Mouse (Mus musculus): Measurements from ENCODE around the gene Coro2a. TPM values are rescaled to one million over a fixed set of nuclear protein-coding genes. Genes with fewer than 3 reads are reported as not detected.

Gene Coro2a
- polyA plus RNA-seq, 1 experiment from 2014 or later, result 10.8 TPM

DNA sequence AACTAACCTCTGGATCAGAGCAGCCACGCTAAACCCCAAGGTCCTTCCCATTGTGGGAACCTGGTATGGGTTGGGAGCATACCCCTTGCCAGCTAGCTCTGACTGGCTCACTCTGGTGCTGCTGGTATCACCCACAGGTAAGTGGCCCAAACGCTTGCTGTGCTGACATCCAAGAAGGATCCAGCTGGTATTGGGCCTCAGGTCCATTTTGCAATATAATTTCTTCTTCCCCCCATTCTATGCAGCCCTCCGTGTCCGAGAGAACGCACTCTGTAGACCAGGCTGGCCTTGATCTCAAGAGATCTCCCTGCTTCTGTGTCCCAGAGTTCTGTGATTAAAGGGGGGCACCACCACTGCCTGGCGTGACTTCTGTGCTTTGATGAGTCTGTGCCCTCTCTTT, 108.9 kb downstream of the Coro2a start:
- ATAC-seq (ENCODE audit: insufficient number of reproducible peaks, insufficient read depth, low FRiP score, low read depth), result no peak
- WGBS, result 94% methylated on average over 6 of the region's 6 CpGs
- Histone ChIP-seq H3K4me1 (ENCODE audit: control insufficient read depth, insufficient read depth, low read length) (peaks cover 5% of the 10 kb centered on the region; the same call in 1 of the 2 replicates), H3K27ac (ENCODE audit: low read length) (no peak overlapping the region), H3K4me3 (ENCODE audit: low read depth, low read length) (no peak overlapping the region), H3K9ac (replicated peaks; ENCODE audit: low read depth, low read length) (no peak overlapping the region), H3K9me3 (ENCODE audit: control insufficient read depth, low read depth, low read length) (no peaks in the 10 kb centered on the region), H3K36me3 (ENCODE audit: control insufficient read depth, insufficient read depth, low read length) (peaks cover 25% of the 10 kb centered on the region), H3K4me2 (replicated peaks; ENCODE audit: low read depth, low read length) (no peak overlapping the region), H3K27me3 (ENCODE audit: control insufficient read depth, insufficient read depth, low read length) (no peaks in the 10 kb centered on the region)

DNA sequence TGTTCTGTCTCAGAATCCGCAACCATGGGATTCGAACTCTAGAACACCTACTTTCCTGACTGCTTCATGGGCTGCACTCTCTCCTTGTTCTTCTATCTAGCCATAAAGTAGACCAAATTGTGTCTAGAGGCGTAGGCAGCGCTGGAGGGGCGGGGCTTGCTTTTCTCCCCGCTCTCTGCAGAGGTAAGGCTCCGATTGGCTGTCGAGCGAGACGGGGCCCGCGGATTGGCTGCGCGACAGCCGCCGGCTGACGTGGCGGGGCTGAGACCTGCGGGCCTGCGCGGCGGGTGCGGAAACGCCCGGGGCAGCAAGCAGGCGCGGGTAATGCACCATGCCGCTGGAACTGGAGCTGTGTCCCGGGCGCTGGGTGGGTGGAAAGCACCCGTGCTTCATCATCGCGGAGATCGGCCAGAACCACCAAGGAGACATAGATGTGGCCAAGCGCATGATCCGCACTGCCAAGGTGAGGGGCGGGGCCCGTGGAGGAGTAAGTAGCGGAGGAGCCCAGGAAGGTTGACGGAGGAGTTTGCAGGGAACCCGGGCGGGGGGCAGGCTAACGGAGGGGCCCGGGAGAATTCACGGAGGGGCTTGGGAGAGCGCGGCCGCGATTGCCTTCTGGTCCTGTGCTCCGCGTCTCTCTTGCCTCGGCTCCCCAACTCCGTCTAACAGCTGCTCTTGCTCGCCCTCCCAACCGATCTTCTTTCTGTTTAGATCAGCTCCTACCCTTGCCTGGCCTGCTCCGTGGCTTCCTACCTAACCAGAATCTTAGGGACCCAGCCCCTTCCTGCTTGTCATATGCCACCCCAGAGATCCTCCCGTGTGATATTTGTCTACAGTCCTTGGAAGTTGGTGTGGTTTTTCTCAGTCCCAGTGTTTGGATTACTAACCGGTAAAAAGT, 112.7 kb downstream of the Coro2a start, which contains the start of gene Nans:
TSS of gene Nans (plus strand) at position 221 of the 898 bp plus-strand sequence.
- H3K4me3 ChIP-seq (ENCODE audit: low read depth, low read length), result peak within 1 kb of the TSS; percentile 81
- H3K27ac ChIP-seq (ENCODE audit: low read length), result peak within 1 kb of the TSS; percentile 72
- WGBS, result under 1% methylated on average over 58 of the region's 58 CpGs
- H3K27me3 ChIP-seq (ENCODE audit: control insufficient read depth, insufficient read depth, low read length), result no peaks in the 10 kb centered on the region; the same call in 1 of the 2 replicates
- peaks cover 9% of the 10 kb centered on the region; the same call in 1 of the 2 replicates for H3K4me1 ChIP-seq (ENCODE audit: control insufficient read depth, insufficient read depth, low read length)
- peak; percentile 97 for ATAC-seq (ENCODE audit: insufficient number of reproducible peaks, insufficient read depth, low FRiP score, low read depth)
- no peaks in the 10 kb centered on the region for H3K9me3 ChIP-seq (ENCODE audit: control insufficient read depth, low read depth, low read length)
- peaks cover 16% of the 10 kb centered on the region; the same call in 1 of the 2 replicates for H3K36me3 ChIP-seq (ENCODE audit: control insufficient read depth, insufficient read depth, low read length)
- peak within 1 kb of the TSS; percentile 76 for H3K4me2 ChIP-seq (replicated peaks; ENCODE audit: low read depth, low read length)
- H3K9ac ChIP-seq (replicated peaks; ENCODE audit: low read depth, low read length), result peak within 1 kb of the TSS; percentile 61

DNA sequence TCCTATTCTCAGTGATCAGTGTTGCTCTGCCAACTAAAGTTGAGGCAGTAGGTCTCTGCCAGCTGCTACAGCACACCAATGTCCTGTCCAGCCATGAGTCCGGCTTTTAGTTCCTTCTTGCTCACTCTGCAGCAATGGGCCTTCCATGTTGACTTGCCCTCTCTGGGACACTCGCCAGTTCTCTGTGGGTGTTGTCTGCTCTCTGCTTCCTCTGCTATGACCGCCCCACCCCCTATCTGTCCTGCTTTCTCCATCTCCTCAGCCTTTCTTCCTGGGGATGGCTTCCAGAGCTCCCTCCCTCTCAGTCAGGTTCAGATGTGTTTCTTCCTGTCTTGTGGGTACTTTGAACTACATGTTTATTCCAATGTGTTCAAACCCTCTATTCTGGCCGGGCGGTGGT, 114.7 kb downstream of the Coro2a start:
- no peak for ATAC-seq (ENCODE audit: insufficient number of reproducible peaks, insufficient read depth, low FRiP score, low read depth)
- peaks cover 9% of the 10 kb centered on the region; the same call in 1 of the 2 replicates for H3K4me1 ChIP-seq (ENCODE audit: control insufficient read depth, insufficient read depth, low read length)
- 86% methylated on average over 5 of the region's 5 CpGs for whole genome bisulfite sequencing

More for the DNA sequence above, 114.7 kb downstream of the Coro2a start:
- H3K27me3 ChIP-seq (ENCODE audit: control insufficient read depth, insufficient read depth, low read length), result no peaks in the 10 kb centered on the region; the same call in 1 of the 2 replicates
- H3K36me3 ChIP-seq (ENCODE audit: control insufficient read depth, insufficient read depth, low read length), result no peaks in the 10 kb centered on the region
- no peaks in the 10 kb centered on the region for H3K9me3 ChIP-seq (ENCODE audit: control insufficient read depth, low read depth, low read length)
- H3K4me2 ChIP-seq (replicated peaks; ENCODE audit: low read depth, low read length), result no peak overlapping the region
- no peak overlapping the region for H3K27ac ChIP-seq (ENCODE audit: low read length)
- no peak overlapping the region for H3K4me3 ChIP-seq (ENCODE audit: low read depth, low read length)
- no peak overlapping the region for H3K9ac ChIP-seq (replicated peaks; ENCODE audit: low read depth, low read length)

Other genes with a start within 250 kb of the Coro2a start
- gene Trmo, start 212.8 kb downstream of the Coro2a start, polyA plus RNA-seq (2014; fragmentation: Nextera tagmentation; extraction: Ambion mirVana), result 8.9 and 11.2 TPM in 2 replicates
- gene Hemgn, start 188.7 kb downstream of the Coro2a start, polyA plus RNA-seq (2014; fragmentation: Nextera tagmentation; extraction: Ambion mirVana), result 0.39 and 0.94 TPM in 2 replicates
- gene Anp32b, start 151.3 kb downstream of the Coro2a start, polyA plus RNA-seq (2014; fragmentation: Nextera tagmentation; extraction: Ambion mirVana), result 242 and 249 TPM in 2 replicates
- gene Nans, start 113.0 kb downstream of the Coro2a start, polyA plus RNA-seq (2014; fragmentation: Nextera tagmentation; extraction: Ambion mirVana), result 75.9 and 77.2 TPM in 2 replicates
- gene Trim14, start 66.1 kb downstream of the Coro2a start, polyA plus RNA-seq (2014; fragmentation: Nextera tagmentation; extraction: Ambion mirVana), result 4.9 and 6.0 TPM in 2 replicates
- 2.2 and 2.3 TPM in 2 replicates for gene Tbc1d2, start 48.0 kb upstream of the Coro2a start, polyA plus RNA-seq (2014; fragmentation: Nextera tagmentation; extraction: Ambion mirVana)

All from stomach, embryonic 14.5 days (tissue).